In genomic region chr5:111674976-111675672, GRCm38 (mm10) we compare ENCODE assay signal across 8 mouse cellular contexts. TPM values are rescaled to one million over a fixed set of nuclear protein-coding genes. Genes with fewer than 3 reads are reported as not detected.
DNase-seq lines count a peak whose midpoint lies in the region; ATAC-seq and TF ChIP-seq lines count a peak whose summit lies in the region.

No protein-coding gene starts in this region.

- ATAC-seq in heart, postnatal 0 days (ENCODE audit: insufficient read depth, low read depth) = peak; percentile 8; the same call in 1 of the 2 replicates
- no peak for ATAC-seq in embryonic facial prominence, embryonic 15.5 days (ENCODE audit: insufficient number of reproducible peaks, low FRiP score, low TSS enrichment, low read depth)
- no peak for ATAC-seq in intestine, embryonic 14.5 days (replicated peaks; ENCODE audit: low FRiP score, low TSS enrichment, low read depth)

- H3K36me3 ChIP-seq in heart, postnatal 0 days (replicated peaks; ENCODE audit: control insufficient read depth, insufficient read depth, low read length) = no peaks in the 10 kb centered on the region
- H3K36me3 ChIP-seq in embryonic facial prominence, embryonic 15.5 days = no peaks in the 10 kb centered on the region
- H3K36me3 ChIP-seq in intestine, embryonic 14.5 days (ENCODE audit: control insufficient read depth, insufficient read depth, low read length) = no peaks in the 10 kb centered on the region
- H3K36me3 ChIP-seq in small intestine, adult 2 months (ENCODE audit: control insufficient read depth, insufficient read depth, low read length) = no peaks in the 10 kb centered on the region

- peaks cover 5% of the 10 kb centered on the region; the same call in 1 of the 2 replicates for H3K4me1 ChIP-seq in heart, postnatal 0 days (ENCODE audit: control insufficient read depth, insufficient read depth)
- peaks cover 63% of the 10 kb centered on the region for H3K4me1 ChIP-seq in embryonic facial prominence, embryonic 15.5 days
- peaks cover 35% of the 10 kb centered on the region for H3K4me1 ChIP-seq in intestine, embryonic 14.5 days (replicated peaks; ENCODE audit: control insufficient read depth, insufficient read depth, low read length)
- peaks cover 4% of the 10 kb centered on the region; the same call in 1 of the 2 replicates for H3K4me1 ChIP-seq in small intestine, adult 2 months (ENCODE audit: control insufficient read depth, insufficient read depth, insufficient read length, low read length)

- no peak for DNase-seq in heart, postnatal 0 days (ENCODE audit: low spot score)
- DNase-seq in heart, adult 11 months = no peak
- DNase-seq in intestine, embryonic 14.5 days (ENCODE audit: low spot score) = no peak
- DNase-seq in layer of hippocampus, adult 18-20 months (ENCODE audit: low spot score in 2 of 2) = no peak
- no peak for DNase-seq in left cerebral cortex, adult 9 months (ENCODE audit: low spot score in 2 of 2)
- DNase-seq in frontal cortex, postnatal 36 days (ENCODE audit: low spot score in 2 of 2) = no peak

- no peak overlapping the region for H3K9ac ChIP-seq in heart, postnatal 0 days (replicated peaks; ENCODE audit: low read depth, low read length)
- H3K9ac ChIP-seq in embryonic facial prominence, embryonic 15.5 days = no peak overlapping the region
- no peak overlapping the region for H3K9ac ChIP-seq in intestine, embryonic 14.5 days (ENCODE audit: low read length)

- H3K27ac ChIP-seq in heart, postnatal 0 days (ENCODE audit: low read depth) = peak overlapping the region; percentile 56
- H3K27ac ChIP-seq in embryonic facial prominence, embryonic 15.5 days (replicated peaks) = peak overlapping the region; percentile 80
- H3K27ac ChIP-seq in intestine, embryonic 14.5 days (ENCODE audit: low read depth) = peak overlapping the region; percentile 83
- H3K27ac ChIP-seq in small intestine, adult 2 months (ENCODE audit: insufficient read depth, low read depth, low read length) = 0 out of 2 replicates have a peak overlapping the region, but pooled peaks have one; percentile 19

- TF ChIP-seq EP300 in heart, postnatal 0 days (IDR thresholded peaks at IDR 0.05; ENCODE audit: low read depth) = no peak

- H3K4me2 ChIP-seq in heart, postnatal 0 days (ENCODE audit: low read depth, low read length) = no peak overlapping the region
- 0 out of 2 replicates have a peak overlapping the region, but pooled peaks have one; percentile 6 for H3K4me2 ChIP-seq in embryonic facial prominence, embryonic 15.5 days (replicated peaks)
- no peak overlapping the region for H3K4me2 ChIP-seq in intestine, embryonic 14.5 days (ENCODE audit: low read length)

- TF ChIP-seq CTCF in heart, postnatal 0 days (IDR thresholded peaks at IDR 0.05; ENCODE audit: low read depth) = no peak
- no peak for TF ChIP-seq CTCF in small intestine, adult 2 months (IDR thresholded peaks at IDR 0.05; ENCODE audit: extremely low read depth, insufficient read length, insufficient replicate concordance, low read depth, low read length)

- no peaks in the 10 kb centered on the region; the same call in 1 of the 2 replicates for H3K27me3 ChIP-seq in heart, postnatal 0 days (ENCODE audit: control insufficient read depth, insufficient read depth, low read length)
- H3K27me3 ChIP-seq in embryonic facial prominence, embryonic 15.5 days = no peaks in the 10 kb centered on the region
- no peaks in the 10 kb centered on the region for H3K27me3 ChIP-seq in intestine, embryonic 14.5 days (replicated peaks; ENCODE audit: control insufficient read depth, insufficient read depth, low read length)
- H3K27me3 ChIP-seq in small intestine, adult 2 months (ENCODE audit: control insufficient read depth, insufficient read depth, low read length) = no peaks in the 10 kb centered on the region

- WGBS in heart, postnatal 0 days = 47% methylated on average over 6 of the region's 6 CpGs
- WGBS in embryonic facial prominence, embryonic 15.5 days = 43% methylated on average over 6 of the region's 6 CpGs
- 51% methylated on average over 6 of the region's 6 CpGs for WGBS in intestine, embryonic 14.5 days
- WGBS in small intestine, adult 2 months = 34% methylated on average over 6 of the region's 6 CpGs

- no peak overlapping the region for H3K4me3 ChIP-seq in heart, postnatal 0 days (ENCODE audit: low read depth, low read length)
- no peak overlapping the region for H3K4me3 ChIP-seq in embryonic facial prominence, embryonic 15.5 days (replicated peaks)
- H3K4me3 ChIP-seq in intestine, embryonic 14.5 days (ENCODE audit: low read depth, low read length) = no peak overlapping the region
- H3K4me3 ChIP-seq in small intestine, adult 2 months (ENCODE audit: low read depth, low read length) = no peak overlapping the region

- TF ChIP-seq POLR2A in small intestine, adult 2 months (IDR thresholded peaks at IDR 0.05; ENCODE audit: low read depth, low read length) = no peak

- no peaks in the 10 kb centered on the region for H3K9me3 ChIP-seq in heart, postnatal 0 days (replicated peaks; ENCODE audit: control insufficient read depth, low read length)
- no peaks in the 10 kb centered on the region for H3K9me3 ChIP-seq in embryonic facial prominence, embryonic 15.5 days (replicated peaks)
- H3K9me3 ChIP-seq in intestine, embryonic 14.5 days (ENCODE audit: control insufficient read depth, low read length) = no peaks in the 10 kb centered on the region

RNA-seq across cellular contexts. Expression of gene Gm26897, which starts 58.6 kb away (rescaled TPM):
- not detected in 2 replicates for total RNA-seq in heart, postnatal 0 days (2014; rRNA removed; ENCODE audit: low replicate concordance)
- polyA plus RNA-seq in heart, postnatal 0 days (2015; fragmentation: Nextera tagmentation; extraction: Ambion mirVana) = not detected in 2 replicates
- not detected in 2 replicates for polyA plus RNA-seq in embryonic facial prominence, embryonic 15.5 days (2015; fragmentation: Nextera tagmentation; extraction: Ambion mirVana)
- polyA plus RNA-seq in intestine, embryonic 14.5 days (2014; fragmentation: Nextera tagmentation; extraction: Ambion mirVana) = not detected in 2 replicates
- polyA plus RNA-seq in small intestine, adult 2 months (2012; rRNA removed) = not detected in 2 replicates
- not detected for total RNA-seq in layer of hippocampus, adult 18-20 months (2021)

Comparison
In these comparisons a context has a peak if more than half of its experiments do, and no peak if none do; other contexts are left out.
1. H3K27ac ChIP-seq: peak in every context shown above with its lines; median percentile 83 in intestine, embryonic 14.5 days; 80 in embryonic facial prominence, embryonic 15.5 days; 56 in heart, postnatal 0 days; 19 in small intestine, adult 2 months.